Mouse (Mus musculus) spleen, postnatal 4 days (tissue): ENCODE data around the gene Gm48551.
A peak's percentile ranks its signal among the peaks of the same experiment; 100 is the strongest.

Experiments
- DNase-seq, 2 experiments: peaks; one replicate each; pipeline ENCODE4 v3.0.0; 2022; ENCODE audit warnings: low spot score in 2 of 2

Gene Gm48551

DNA sequence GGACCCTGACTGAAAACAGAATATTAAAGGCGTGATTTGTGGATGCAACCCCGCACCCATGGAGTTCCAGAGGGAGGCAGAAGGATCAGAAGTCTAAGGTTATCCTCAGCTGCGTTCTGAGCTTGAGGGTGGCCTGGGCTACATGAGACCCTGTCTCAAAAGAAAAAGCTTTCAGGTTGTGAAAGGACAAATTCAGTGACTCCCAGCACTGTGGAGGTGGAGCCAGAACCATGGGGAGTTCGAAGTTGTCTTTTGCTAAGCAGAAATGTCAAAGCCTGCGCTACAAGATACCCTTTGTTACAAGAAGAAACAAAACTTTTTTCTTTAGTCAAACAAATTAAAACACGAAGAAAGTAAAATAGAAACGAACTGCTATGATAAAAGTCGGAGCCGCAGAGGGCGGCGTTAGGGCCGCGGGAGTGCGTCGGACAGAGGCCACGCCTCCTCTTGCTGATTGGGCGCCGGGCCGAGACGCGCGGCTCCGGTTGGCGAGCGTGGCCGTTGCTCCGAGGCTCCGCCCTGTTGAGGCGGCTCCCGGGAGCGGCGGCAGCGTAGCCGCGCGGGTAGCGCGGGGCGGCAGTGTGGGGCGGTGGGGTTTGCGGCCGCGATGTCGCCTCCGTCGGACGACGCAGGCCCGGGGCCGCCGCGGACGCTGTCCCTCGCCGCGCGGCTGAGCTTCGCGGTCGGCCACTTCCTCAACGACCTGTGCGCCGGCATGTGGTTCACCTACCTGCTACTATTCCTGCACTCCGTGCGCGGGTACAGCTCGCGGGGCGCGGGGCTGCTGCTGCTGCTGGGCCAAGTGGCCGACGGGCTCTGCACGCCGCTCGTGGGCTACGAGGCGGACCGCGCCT is 27.0 kb upstream of the Gm48551 start, which contains the start of gene Mfsd12:
Gene Mfsd12 (plus strand): TSS at position 501 of the 854 bp plus-strand sequence.
- peak; percentile 92 to 96 for DNase-seq

DNA sequence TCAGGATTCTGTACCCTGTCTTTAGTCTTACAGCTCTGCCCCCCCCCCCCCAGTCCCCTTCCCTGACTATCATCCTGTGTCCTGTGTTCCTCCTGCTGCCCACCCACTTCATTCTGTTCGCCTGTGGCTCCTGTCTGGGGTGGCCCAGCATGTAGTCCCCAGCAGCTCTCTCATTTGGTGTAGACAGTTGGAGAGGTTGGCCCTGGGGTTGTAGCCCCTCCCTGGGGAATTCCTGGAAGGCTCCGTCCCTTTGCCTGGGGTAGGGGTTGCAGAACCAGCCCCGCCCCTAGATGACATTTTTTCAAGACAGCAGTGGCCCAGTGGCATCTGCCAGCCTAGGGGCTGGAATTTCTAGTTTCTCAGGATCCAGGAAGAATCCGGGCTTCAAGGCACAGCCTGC is 26.1 kb upstream of the Gm48551 start:
- DNase-seq: peak in 1 of 2 experiments; percentile 69

GRCm38 (mm10) chr10:81358841-81359240 is 25.4 kb upstream of the Gm48551 start:
- no peak for DNase-seq

DNA sequence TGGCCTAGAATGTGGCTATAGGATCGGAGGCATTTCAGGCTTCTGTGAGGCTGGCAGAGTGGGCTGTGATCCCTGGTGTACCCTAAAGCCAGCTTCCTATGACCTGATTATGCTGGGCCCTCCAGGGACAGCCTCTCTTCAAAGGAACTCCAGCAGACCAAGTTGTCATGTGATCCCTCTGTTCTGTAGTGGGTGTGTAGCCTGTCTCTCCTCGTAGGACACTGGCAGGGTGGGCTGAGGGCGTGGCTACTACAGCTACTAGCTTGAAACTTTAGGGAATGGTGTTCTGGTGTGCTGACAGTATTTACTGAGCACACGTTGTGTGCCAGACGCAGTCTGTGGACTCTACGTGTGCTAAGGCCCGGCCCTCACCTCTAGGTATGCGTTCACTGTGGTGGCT is 23.5 kb upstream of the Gm48551 start:
- no peak for DNase-seq

DNA sequence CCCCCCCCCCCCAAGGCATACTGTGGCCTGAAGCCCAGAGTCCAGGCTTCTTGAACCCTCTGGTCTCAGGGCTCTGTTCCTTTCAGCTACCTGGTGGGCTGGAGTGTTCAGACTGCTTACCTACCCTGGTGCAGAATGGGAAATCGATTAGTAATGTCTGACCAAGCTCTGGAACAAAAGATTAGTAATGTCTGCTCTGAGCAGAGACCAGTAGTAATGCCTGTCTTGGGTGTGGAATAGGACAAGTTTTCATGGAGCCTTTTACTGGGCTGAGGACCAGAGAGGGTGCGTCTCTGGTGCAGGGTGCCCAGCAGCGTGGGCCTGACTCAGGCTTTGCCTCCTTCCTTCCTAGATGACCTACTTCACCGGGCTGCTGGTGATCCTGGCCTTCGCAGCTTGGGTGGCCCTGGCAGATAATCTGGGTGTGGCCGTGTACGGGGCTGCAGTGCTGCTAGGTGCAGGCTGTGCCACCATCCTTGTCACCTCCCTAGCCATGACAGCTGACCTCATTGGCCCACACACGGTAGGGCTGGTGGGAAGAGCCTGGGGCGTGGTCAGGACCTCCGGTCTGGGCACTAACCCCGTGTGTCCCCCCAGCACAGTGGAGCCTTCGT is 21.8 kb upstream of the Gm48551 start:
- peak; percentile 84 to 88 for DNase-seq

DNA sequence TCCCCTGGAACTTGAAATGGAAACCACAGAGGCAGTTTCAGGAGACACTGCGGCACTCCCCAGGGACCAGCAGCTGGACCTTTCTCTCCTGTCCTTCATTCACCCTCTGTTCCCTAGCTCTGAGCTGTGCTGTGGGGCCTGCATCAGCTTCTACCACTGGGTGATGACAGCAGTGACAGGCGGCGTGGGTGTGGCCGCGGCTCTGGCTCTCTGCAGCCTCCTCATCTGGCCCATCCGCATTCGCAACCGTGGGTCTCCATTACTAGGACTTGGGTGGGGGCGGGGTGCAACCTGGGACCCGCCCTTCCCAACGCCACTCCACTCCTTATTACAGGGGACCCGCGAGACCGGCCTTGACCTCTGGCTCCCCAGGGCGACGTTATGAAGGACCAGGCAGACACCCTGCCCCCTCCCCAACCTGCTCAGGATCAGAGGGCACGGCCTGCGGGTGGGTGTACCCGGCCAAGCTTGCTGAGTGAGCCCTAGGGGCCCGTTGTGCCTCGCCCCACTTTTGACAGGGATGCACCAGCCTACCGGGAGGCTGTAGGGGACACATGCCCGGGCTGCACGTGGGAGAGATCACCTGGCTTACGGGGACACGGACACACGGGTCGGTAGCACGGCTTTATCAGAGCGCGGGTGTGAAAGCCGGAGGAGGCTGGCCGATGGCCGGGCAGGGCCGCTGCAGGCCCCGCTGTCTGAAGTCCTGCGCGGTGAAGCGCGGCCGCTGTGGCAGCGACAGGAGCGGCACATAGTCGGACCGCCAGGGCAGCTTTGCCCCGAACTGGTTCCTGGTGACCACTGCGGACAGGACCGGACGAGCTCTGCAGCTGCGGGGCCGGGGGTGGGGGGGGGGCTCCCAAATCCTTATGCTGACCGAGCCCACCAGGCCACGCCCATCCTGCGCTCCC is 20.6 kb upstream of the Gm48551 start:
- no peak for DNase-seq

DNA sequence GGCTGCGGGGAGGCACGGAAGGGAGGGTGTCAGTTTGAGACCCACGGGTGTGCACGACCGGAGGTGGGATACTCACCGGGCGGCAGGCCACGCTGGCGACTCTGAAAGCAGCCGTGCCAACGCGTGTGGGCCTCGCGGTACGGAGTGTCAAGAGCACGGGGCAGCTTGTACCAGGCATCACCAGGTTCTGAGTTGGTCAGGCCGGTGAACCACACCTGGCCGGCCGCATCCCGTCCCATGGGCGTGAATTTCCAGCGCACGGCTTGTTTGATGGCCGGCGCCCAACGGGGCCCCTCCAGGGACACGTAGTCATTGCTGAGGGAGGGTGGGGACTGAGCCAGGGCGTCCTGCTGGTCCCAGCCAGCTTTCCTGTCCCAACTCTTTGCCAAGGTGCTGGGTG is 19.6 kb upstream of the Gm48551 start:
- no peak for DNase-seq

- DNase-seq: no peak
Measured at GRCm38 (mm10) chr10:81365073-81365472, 19.2 kb upstream of the Gm48551 start.

DNA sequence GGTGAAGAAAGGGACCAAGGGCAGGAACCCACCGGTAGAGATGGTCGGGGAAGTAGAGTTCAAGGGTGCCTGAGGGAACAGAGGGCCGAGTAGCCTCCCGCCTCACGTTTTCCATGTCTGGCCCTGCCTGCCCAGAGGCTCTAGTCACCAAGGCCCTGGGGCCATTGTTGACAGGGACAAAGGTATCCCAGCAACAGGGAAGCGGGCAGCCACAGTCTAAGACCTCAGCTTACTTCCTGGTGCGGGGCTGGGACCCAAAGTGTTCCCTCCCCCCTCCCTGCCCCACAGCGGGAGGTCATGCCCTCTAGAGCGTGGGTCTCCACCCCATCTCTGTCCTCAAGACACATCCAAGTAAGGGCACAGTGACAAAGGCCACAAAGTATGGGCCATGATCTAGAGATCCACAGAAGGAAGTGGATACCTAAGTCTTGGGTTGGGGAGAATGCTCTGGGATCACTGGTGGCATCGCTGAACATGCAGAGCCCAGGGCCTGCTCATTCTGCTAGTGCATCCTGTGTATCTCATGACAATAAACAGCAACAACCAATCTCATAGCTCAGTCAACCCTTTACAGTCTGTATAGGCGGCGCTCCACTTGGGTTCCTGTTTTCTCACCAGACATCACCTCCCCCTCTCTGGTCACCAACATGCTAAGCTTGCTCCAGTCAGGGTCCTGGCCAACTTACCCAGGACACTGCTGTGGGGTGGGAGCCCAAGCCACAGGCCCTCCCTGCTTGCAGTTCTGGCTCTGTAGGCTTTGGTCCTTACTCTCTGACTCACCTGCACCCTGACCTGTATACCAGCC is 18.4 kb upstream of the Gm48551 start, which contains the start of gene 4930404N11Rik:
Gene 4930404N11Rik (minus strand): TSS at position 145 of the 805 bp plus-strand sequence.
- peak in 1 of 2 experiments; percentile 38 for DNase-seq

- no peak for DNase-seq
Measured at GRCm38 (mm10) chr10:81366477-81367206, 17.6 kb upstream of the Gm48551 start.

DNA sequence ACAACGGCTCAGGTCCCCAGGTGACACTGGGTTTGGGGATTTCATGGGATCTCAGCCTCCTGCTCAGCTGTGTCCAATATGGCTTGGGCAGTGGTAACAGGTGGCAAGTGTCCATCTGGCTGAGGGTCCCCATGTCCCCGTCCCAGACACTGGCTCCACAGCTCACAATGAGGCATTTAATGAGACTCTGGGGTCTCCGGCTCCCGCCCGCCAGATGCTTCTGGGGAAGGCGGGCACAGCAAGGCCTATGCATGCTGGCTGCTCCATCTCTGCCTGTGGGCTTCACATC is 17.1 kb upstream of the Gm48551 start:
- DNase-seq: no peak

DNA sequence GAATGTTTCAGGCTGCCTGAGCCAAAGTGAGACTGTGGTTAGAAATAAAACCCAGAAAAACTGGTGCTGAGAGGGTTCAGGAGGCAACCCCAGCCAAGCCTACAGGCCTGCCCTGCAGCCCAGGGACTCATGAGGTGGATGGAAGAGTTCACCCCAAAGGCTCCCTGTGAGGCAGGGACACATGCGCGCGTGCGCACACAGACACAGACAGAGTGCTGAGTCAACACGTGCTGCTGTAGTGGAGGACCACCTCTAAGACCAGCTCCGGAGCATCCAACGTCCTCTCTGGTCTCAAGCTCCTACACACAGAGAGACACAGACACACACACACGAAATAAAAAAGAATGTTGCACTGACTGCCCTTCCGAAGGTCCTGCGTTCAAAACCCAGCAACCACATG is 8.9 kb upstream of the Gm48551 start:
- DNase-seq: no peak

DNA sequence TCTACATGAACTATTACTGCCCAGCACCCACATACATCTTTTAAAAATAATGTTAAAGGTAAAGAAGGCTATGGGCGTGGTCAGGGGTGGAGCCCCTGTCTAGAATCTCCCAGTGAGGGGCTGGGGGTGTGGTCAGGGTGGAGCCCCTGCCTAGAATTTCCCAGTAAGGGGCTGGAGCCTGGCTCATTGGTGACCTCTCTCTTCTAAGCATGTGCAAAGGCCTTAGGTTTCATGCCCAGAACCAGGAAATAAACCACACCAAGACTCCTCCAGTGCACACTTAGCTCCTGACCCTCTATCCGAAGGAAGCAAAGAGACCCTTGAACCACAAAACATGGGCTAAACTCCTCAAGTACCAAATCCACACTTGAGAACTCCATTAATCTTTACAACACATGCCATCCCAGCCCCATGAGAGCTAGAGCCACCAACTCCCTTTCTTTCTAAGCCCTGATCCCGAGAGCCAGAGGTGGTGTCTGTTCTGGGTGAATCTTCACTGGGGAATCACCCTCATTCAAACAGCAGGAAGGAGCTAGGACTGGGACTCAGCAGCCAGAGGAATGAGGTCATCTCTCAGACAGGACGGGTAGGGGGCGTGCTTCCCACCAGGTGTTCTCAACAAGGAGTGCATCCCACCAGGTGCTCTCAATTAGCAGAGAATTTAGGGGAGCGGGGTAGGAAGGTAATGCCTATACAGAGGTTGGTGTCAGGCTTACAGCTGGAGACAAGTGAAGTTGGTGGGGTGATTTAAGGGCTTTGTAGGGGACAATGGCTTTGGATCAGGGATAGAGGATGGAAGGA is 7.5 kb upstream of the Gm48551 start:
- DNase-seq: peak; percentile 76 to 79

DNA sequence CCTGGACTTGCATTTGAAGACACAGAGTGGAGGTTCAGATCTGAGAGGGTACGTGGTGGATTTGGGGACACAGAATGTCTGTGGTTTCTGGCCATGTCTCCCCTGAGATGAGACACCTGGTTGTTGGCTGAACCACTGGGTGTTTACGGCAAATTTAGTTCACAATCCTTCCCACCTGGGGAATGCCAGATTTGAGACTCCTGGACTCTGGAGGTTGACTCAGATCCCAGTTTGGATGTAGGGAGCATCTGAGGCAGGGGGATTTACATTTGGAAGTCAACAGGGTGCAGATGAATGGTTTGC is 7.0 kb upstream of the Gm48551 start:
- DNase-seq: no peak

DNA sequence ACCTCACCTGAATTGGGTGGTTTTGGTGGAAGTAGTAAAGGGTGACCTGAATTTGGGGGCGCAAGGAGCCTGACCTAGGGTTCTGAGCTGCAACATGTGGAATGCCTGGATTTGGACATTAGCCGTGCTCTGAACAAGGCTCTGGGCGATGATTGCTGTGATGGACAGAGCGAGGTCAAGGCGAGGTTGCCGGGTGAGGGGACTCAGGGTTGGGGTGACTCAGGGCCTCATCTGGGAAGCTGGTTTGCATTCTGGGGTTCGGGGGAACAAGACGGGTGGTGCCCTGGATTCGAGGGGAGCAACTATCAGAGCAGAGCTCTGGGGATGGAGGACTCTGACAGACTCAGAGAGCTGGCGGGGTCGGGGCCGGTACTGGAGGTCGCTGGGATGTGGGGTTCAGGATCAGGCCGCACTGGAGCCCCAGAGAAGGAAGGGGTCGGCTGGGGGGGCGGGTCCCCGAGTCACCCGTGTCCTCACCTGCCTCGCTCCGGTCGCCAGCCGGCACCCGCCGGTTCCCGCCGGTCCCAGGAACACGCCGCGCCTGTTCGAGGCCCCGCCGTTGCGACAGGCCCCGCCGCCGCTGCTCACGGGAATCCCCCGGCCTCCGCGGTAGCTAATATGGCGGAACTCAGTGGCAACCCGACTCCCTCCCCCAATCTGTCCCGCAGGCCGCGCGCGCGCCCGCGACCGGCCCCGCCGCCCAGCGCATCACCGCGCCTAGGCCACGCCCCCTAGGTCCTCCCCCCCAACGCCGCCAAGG is 6.3 kb upstream of the Gm48551 start, which contains the start of gene Fzr1:
Gene Fzr1 (minus strand): TSS at position 724 of the 760 bp plus-strand sequence.
- no peak for DNase-seq

DNA sequence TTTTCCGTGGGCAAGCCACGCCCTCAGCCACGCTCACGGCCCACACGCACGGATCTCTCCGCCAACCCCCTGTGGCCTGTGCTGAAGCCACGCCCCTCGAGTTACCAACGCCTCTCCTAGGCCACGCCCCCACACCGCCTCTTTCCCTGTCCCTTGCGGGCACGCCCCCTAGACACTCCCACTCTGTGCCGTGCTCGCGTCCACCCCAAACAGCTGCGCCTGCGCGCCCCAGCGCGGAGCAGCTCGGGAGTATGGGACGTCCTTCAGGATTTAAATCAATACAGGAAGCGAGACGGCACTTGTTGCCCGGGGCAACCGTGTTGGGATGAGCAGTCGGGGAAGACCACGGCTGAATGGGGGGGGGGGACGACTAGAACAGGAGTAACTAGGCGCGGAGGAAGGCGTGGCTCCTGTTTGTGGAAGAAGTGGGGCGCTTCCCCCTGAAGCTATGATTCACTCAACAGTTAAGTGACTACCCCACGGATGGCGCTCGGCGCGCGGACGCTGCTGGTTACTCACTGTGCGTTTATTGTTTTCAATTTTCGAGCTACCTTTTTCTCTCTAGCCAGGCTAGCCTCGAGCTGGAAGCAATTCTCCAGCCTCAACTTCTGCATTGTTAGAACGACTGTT is 5.6 kb upstream of the Gm48551 start:
- peak; percentile 100 for DNase-seq

DNA sequence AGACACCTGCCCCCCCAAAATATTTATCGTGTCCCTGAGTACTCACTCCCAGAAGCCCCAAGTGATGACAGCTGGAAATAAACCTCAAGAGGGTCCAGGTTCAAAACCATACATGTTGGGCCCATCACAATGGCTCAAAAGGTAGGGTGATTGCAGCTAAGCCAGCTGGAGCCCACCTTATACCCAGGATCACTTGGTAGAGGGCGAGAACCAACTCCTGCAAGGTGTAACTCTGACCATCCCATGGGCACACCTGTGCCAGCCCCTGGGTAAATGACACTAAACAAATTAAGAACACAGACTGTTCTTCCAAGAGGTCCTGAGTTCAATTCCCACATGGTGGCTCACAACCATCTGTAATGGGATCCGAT is 5.1 kb upstream of the Gm48551 start:
- DNase-seq: no peak

GRCm38 (mm10) chr10:81379809-81380378 is 4.4 kb upstream of the Gm48551 start:
- DNase-seq: no peak
